Mouse (Mus musculus): ENCODE results near the gene Gm21983. TPM values are rescaled to one million over a fixed set of nuclear protein-coding genes. Genes with fewer than 3 reads are reported as not detected.

Gene Gm21983
- total and polyA plus RNA-seq, 2 experiments from 2014 or later = not detected

DNA sequence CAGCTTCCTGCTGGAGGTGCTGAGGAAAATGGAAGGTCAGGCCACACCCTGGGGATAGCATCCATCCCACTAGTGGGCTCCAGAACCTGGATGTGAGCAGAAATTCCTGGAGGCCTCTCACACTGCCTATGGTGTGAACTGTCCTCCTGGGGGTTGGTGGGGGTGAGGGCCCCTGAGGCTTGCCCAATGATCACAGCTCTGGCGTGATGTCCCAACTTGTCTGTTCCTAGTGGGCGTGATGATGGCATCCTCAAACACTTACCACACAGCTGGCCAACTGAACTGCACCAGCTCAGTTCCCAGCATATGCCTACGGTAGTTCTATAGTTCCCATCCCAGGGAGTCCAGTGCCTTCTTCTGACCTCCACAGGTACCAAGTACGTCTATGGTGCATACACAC, 55.9 kb downstream of the Gm21983 start:
- H3K4me2 ChIP-seq (ENCODE audit: low read depth, low read length) = no peak overlapping the region
- ATAC-seq (ENCODE audit: insufficient read depth, low read depth) (no peak), DNase-seq (ENCODE audit: low spot score) (no peak)
- no peaks in the 10 kb centered on the region for H3K36me3 ChIP-seq (replicated peaks; ENCODE audit: control insufficient read depth, insufficient read depth, low read length)
- no peaks in the 10 kb centered on the region for H3K9me3 ChIP-seq (replicated peaks; ENCODE audit: control insufficient read depth, low read length)
- H3K4me1 ChIP-seq (ENCODE audit: control insufficient read depth, insufficient read depth) = no peaks in the 10 kb centered on the region
- H3K27ac ChIP-seq (ENCODE audit: low read depth) = no peak overlapping the region
- 70% methylated on average over 4 of the region's 4 CpGs for WGBS
- no peak for TF ChIP-seq EP300 (IDR thresholded peaks at IDR 0.05; ENCODE audit: low read depth)
- no peak for TF ChIP-seq CTCF (IDR thresholded peaks at IDR 0.05; ENCODE audit: low read depth)
- no peaks in the 10 kb centered on the region for H3K27me3 ChIP-seq (ENCODE audit: control insufficient read depth, insufficient read depth, low read length)
- no peak overlapping the region for H3K4me3 ChIP-seq (ENCODE audit: low read depth, low read length)
- H3K9ac ChIP-seq (replicated peaks; ENCODE audit: low read depth, low read length) = no peak overlapping the region

DNA sequence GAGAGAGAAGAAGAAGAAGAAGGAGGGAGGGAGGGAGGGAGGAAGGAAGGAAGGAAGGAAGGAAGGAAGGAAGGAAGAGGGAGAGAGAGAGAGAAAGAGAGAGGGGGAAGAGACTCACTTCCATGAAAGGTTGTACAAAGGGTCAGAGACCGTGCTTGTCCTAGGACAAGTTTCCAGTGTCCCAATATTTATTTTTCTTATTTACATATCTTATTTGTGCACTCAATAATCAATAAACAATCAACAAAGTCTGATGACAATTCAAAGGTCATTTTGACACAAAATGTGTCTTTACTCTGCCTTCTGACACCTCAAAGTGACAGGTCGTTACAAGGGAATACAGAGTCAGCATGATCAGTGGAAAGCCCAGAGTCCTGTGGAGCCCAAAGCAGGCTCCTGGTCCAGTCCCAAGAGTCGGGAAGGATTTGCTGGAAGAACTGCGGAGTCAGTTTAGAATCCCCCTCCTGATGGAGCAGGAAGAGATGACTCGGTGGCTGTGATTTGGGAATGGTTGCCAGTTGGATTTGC, 56.5 kb downstream of the Gm21983 start:
- ATAC-seq (ENCODE audit: insufficient read depth, low read depth) = no peak

DNA sequence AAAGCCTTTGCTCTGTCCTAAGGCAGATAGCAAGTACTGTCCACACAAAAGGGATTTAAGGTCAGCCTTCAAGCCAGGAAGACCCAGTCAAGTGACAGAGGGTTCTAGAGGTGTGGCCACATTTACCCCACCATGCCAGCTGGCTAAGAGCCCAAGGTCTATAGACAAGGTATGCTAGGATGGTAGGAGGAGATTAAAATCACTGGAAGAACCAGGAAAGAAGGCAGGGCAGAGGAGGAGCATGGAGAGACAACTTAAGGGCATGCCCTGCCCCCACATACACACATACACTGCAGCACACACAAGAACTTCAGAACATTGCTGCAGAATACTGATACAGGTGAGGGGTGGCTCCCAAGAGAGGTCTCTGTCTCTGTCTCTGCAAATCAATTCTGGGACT, 61.2 kb downstream of the Gm21983 start, which contains the start of gene Cyp2f2:
Gene Cyp2f2, plus strand, starts transcription at position 234 of the 400 bp plus-strand sequence.
- no peak for TF ChIP-seq EP300 (IDR thresholded peaks at IDR 0.05; ENCODE audit: low read depth)
- TF ChIP-seq CTCF (IDR thresholded peaks at IDR 0.05; ENCODE audit: low read depth) = no peak
- no peak within 1 kb of the TSS for H3K27ac ChIP-seq (ENCODE audit: low read depth)

More for the DNA sequence above, 56.5 kb downstream of the Gm21983 start:
- TF ChIP-seq CTCF (IDR thresholded peaks at IDR 0.05; ENCODE audit: low read depth) (no peak), EP300 (IDR thresholded peaks at IDR 0.05; ENCODE audit: low read depth) (no peak)
- no peaks in the 10 kb centered on the region for H3K9me3 ChIP-seq (replicated peaks; ENCODE audit: control insufficient read depth, low read length)
- DNase-seq (ENCODE audit: low spot score) = no peak
- H3K4me1 ChIP-seq (ENCODE audit: control insufficient read depth, insufficient read depth) = no peaks in the 10 kb centered on the region
- H3K27ac ChIP-seq (ENCODE audit: low read depth) = no peak overlapping the region
- H3K4me3 ChIP-seq (ENCODE audit: low read depth, low read length) = no peak overlapping the region
- no peaks in the 10 kb centered on the region for H3K36me3 ChIP-seq (replicated peaks; ENCODE audit: control insufficient read depth, insufficient read depth, low read length)
- no peaks in the 10 kb centered on the region for H3K27me3 ChIP-seq (ENCODE audit: control insufficient read depth, insufficient read depth, low read length)
- 62% methylated on average over 5 of the region's 5 CpGs for WGBS
- no peak overlapping the region for H3K9ac ChIP-seq (replicated peaks; ENCODE audit: low read depth, low read length)
- H3K4me2 ChIP-seq (ENCODE audit: low read depth, low read length) = no peak overlapping the region

More for the DNA sequence above, 61.2 kb downstream of the Gm21983 start, which contains the start of gene Cyp2f2:
- Histone ChIP-seq H3K4me3 (ENCODE audit: low read depth, low read length) (no peak within 1 kb of the TSS), H3K4me1 (ENCODE audit: control insufficient read depth, insufficient read depth) (no peaks in the 10 kb centered on the region), H3K4me2 (ENCODE audit: low read depth, low read length) (no peak within 1 kb of the TSS), H3K9me3 (replicated peaks; ENCODE audit: control insufficient read depth, low read length) (no peaks in the 10 kb centered on the region), H3K9ac (replicated peaks; ENCODE audit: low read depth, low read length) (no peak within 1 kb of the TSS), H3K27me3 (ENCODE audit: control insufficient read depth, insufficient read depth, low read length) (no peaks in the 10 kb centered on the region), H3K36me3 (replicated peaks; ENCODE audit: control insufficient read depth, insufficient read depth, low read length) (no peaks in the 10 kb centered on the region)
- no peak for DNase-seq (ENCODE audit: low spot score)
- no peak for ATAC-seq (ENCODE audit: insufficient read depth, low read depth)

MicroRNA genes within 50 kb of the gene (microRNA counts, 519-probe panel; counts per million panel counts)
- not detected for microRNA mmu-miR-1191

Small RNAs within 50 kb of the gene (microRNA-seq; reads per million reads assigned to microRNA genes)
- gene Mir1191 = not detected
- gene Mir3101 = 0.54 reads per million

Other genes starting within 250 kb of the Gm21983 start
- gene Cyp2a22, start 241.7 kb downstream of the Gm21983 start, total RNA-seq (2014; rRNA removed; ENCODE audit: low replicate concordance) = not detected in 2 replicates
- not detected in 2 replicates for gene Cyp2a22, start 241.7 kb downstream of the Gm21983 start, polyA plus RNA-seq (2015; fragmentation: Nextera tagmentation; extraction: Ambion mirVana)
- gene Cyp2a12, start 152.0 kb downstream of the Gm21983 start, total RNA-seq (2014; rRNA removed; ENCODE audit: low replicate concordance) = not detected in 2 replicates
- gene Cyp2a12, start 152.0 kb downstream of the Gm21983 start, polyA plus RNA-seq (2015; fragmentation: Nextera tagmentation; extraction: Ambion mirVana) = not detected in 2 replicates
- 5.4 TPM in 1 of 2 replicates, not detected in the other for gene Cyp2f2, start 61.2 kb downstream of the Gm21983 start, total RNA-seq (2014; rRNA removed; ENCODE audit: low replicate concordance)
- gene Cyp2f2, start 61.2 kb downstream of the Gm21983 start, polyA plus RNA-seq (2015; fragmentation: Nextera tagmentation; extraction: Ambion mirVana) = 0.05 and 14.2 TPM in 2 replicates
- gene Cyp2t4, start 27.4 kb downstream of the Gm21983 start, total RNA-seq (2014; rRNA removed; ENCODE audit: low replicate concordance) = not detected in 2 replicates
- not detected in 2 replicates for gene Cyp2t4, start 27.4 kb downstream of the Gm21983 start, polyA plus RNA-seq (2015; fragmentation: Nextera tagmentation; extraction: Ambion mirVana)
- gene Egln2, start 14.3 kb downstream of the Gm21983 start, total RNA-seq (2014; rRNA removed; ENCODE audit: low replicate concordance) = 71.5 and 76.5 TPM in 2 replicates
- 42.1 and 42.8 TPM in 2 replicates for gene Egln2, start 14.3 kb downstream of the Gm21983 start, polyA plus RNA-seq (2015; fragmentation: Nextera tagmentation; extraction: Ambion mirVana)
- 42.5 and 74.2 TPM in 2 replicates for gene Rab4b, start 2.2 kb downstream of the Gm21983 start, total RNA-seq (2014; rRNA removed; ENCODE audit: low replicate concordance)
- 44.4 and 45.9 TPM in 2 replicates for gene Rab4b, start 2.2 kb downstream of the Gm21983 start, polyA plus RNA-seq (2015; fragmentation: Nextera tagmentation; extraction: Ambion mirVana)
- not detected in 2 replicates for gene Mia, start 71 bp upstream of the Gm21983 start, total RNA-seq (2014; rRNA removed; ENCODE audit: low replicate concordance)
- gene Mia, start 71 bp upstream of the Gm21983 start, polyA plus RNA-seq (2015; fragmentation: Nextera tagmentation; extraction: Ambion mirVana) = 0.25 and 0.38 TPM in 2 replicates
- gene BC024978, start 14.7 kb upstream of the Gm21983 start, total RNA-seq (2014; rRNA removed; ENCODE audit: low replicate concordance) = 1.8 and 4.8 TPM in 2 replicates
- gene BC024978, start 14.7 kb upstream of the Gm21983 start, polyA plus RNA-seq (2015; fragmentation: Nextera tagmentation; extraction: Ambion mirVana) = 2.0 and 2.1 TPM in 2 replicates
- gene Snrpa, start 15.2 kb upstream of the Gm21983 start, total RNA-seq (2014; rRNA removed; ENCODE audit: low replicate concordance) = 78.2 and 79.4 TPM in 2 replicates
- gene Snrpa, start 15.2 kb upstream of the Gm21983 start, polyA plus RNA-seq (2015; fragmentation: Nextera tagmentation; extraction: Ambion mirVana) = 60.5 and 69.3 TPM in 2 replicates
- gene Itpkc, start 47.6 kb upstream of the Gm21983 start, total RNA-seq (2014; rRNA removed; ENCODE audit: low replicate concordance) = 5.8 and 14.7 TPM in 2 replicates
- gene Itpkc, start 47.6 kb upstream of the Gm21983 start, polyA plus RNA-seq (2015; fragmentation: Nextera tagmentation; extraction: Ambion mirVana) = 1.2 and 1.3 TPM in 2 replicates
- 5.8 and 7.2 TPM in 2 replicates for gene Coq8b, start 51.9 kb upstream of the Gm21983 start, total RNA-seq (2014; rRNA removed; ENCODE audit: low replicate concordance)
- 10.1 and 11.0 TPM in 2 replicates for gene Coq8b, start 51.9 kb upstream of the Gm21983 start, polyA plus RNA-seq (2015; fragmentation: Nextera tagmentation; extraction: Ambion mirVana)
- 15.9 and 23.5 TPM in 2 replicates for gene Numbl, start 77.3 kb upstream of the Gm21983 start, total RNA-seq (2014; rRNA removed; ENCODE audit: low replicate concordance)
- 5.6 and 6.2 TPM in 2 replicates for gene Numbl, start 77.3 kb upstream of the Gm21983 start, polyA plus RNA-seq (2015; fragmentation: Nextera tagmentation; extraction: Ambion mirVana)
- 150 TPM in 2 replicates for gene Ltbp4, start 156.6 kb upstream of the Gm21983 start, total RNA-seq (2014; rRNA removed; ENCODE audit: low replicate concordance)
- 56.9 and 61.7 TPM in 2 replicates for gene Ltbp4, start 156.6 kb upstream of the Gm21983 start, polyA plus RNA-seq (2015; fragmentation: Nextera tagmentation; extraction: Ambion mirVana)
- gene Shkbp1, start 174.9 kb upstream of the Gm21983 start, total RNA-seq (2014; rRNA removed; ENCODE audit: low replicate concordance) = 16.7 and 21.0 TPM in 2 replicates
- gene Shkbp1, start 174.9 kb upstream of the Gm21983 start, polyA plus RNA-seq (2015; fragmentation: Nextera tagmentation; extraction: Ambion mirVana) = 14.2 and 18.3 TPM in 2 replicates
- 2.0 TPM in 1 of 2 replicates, not detected in the other for gene Gm20479, start 176.3 kb upstream of the Gm21983 start, total RNA-seq (2014; rRNA removed; ENCODE audit: low replicate concordance)
- gene Gm20479, start 176.3 kb upstream of the Gm21983 start, polyA plus RNA-seq (2015; fragmentation: Nextera tagmentation; extraction: Ambion mirVana) = 0.46 TPM in 1 of 2 replicates, not detected in the other

Measured in heart, postnatal 0 days (tissue).